Mouse (Mus musculus) midbrain, embryonic 13.5 days (tissue): ENCODE measurements at regions not wholly inside any gene's neighbourhood (a gene's known extent, or its start where the extent isn't known, plus 50 kb on each side); places are given as distances from the start of the nearest gene placed in this dataset.

Experiments
- ATAC-seq: fragments of 200-750 bp; cut with Nextera tagmentation; 2 replicates; pipeline ENCODE4 v1.8.0; 2017; ENCODE audit warnings: mild to moderate bottlenecking, moderate TSS enrichment, moderate library complexity
- H3K27ac ChIP-seq: fragments of 300-500 bp; sonication (generic); 2 replicates; pipeline ENCODE4 v1.5.1; 2015; ENCODE audit warnings: inconsistent platforms, mild to moderate bottlenecking, moderate library complexity
- H3K27me3 ChIP-seq: fragments of 300-500 bp; sonication (generic); 2 replicates; pipeline ENCODE4 v1.6.1; 2015; ENCODE audit warnings: mild to moderate bottlenecking, inconsistent platforms
- H3K36me3 ChIP-seq: fragments of 300-500 bp; sonication (generic); 2 replicates; pipeline ENCODE4 v1.6.1; 2015; ENCODE audit warnings: mild to moderate bottlenecking, inconsistent platforms
- H3K4me1 ChIP-seq: fragments of 300-500 bp; sonication (generic); replicated peaks from 2 replicates; pipeline ENCODE4 v1.6.1; 2015; ENCODE audit warnings: inconsistent platforms
- H3K4me2 ChIP-seq: fragments of 300-500 bp; sonication (generic); replicated peaks from 2 replicates; pipeline ENCODE4 v1.6.1; 2015; ENCODE audit warnings: moderate library complexity, mild to moderate bottlenecking, inconsistent platforms
- H3K4me3 ChIP-seq: fragments of 300-500 bp; sonication (generic); replicated peaks from 2 replicates; pipeline ENCODE4 v1.5.1; 2015; ENCODE audit warnings: mild to moderate bottlenecking, inconsistent platforms
- H3K9ac ChIP-seq: fragments of 300-500 bp; sonication (generic); replicated peaks from 2 replicates; pipeline ENCODE4 v1.6.1; 2015; ENCODE audit warnings: mild to moderate bottlenecking, inconsistent platforms
- H3K9me3 ChIP-seq: fragments of 300-500 bp; sonication (generic); 2 replicates; pipeline ENCODE4 v1.6.1; 2016; ENCODE audit warnings: mild to moderate bottlenecking, inconsistent platforms
- WGBS: fragments of 180-500 bp; shearing (Covaris S2); methylation state at CpG from one replicate; pipeline ENCODE4 v1.1.7; 2015; 5-methylcytosine and 5-hydroxymethylcytosine counted together

DNA sequence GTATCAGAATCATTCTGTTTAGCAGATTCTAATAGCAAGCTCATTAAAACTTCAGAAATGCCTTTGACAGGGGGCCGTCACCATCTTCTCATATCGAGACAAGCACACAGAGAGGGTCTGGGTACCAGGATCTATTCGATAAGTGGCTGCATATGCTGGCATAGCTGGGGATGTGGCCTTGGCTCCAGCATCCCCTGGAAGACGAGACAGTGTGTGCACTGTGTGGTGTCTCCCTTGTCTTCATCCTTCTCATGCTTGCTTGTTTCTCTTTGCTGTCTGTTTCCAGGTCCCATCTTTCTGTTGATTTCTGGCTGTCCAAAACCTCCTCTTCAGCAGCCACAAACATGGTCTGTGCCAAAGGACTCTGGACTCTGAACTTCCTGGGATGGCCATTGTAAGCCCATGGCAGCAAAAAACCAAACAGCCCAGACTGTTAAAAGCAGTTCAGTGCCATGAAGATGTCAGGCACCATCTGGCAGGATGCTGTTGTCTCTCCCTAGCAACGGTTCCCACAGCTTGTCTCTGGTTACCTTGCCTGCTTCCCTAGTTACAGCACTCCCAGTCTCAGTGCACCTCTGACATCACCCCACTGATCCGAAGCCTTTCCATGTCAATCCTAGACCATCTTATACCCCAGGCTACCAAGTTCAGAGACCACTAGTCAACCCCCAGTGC is 56.5 kb downstream of the Kctd12 start:
- no peak overlapping the region for H3K9ac ChIP-seq
- no peak overlapping the region for H3K27ac ChIP-seq

DNA sequence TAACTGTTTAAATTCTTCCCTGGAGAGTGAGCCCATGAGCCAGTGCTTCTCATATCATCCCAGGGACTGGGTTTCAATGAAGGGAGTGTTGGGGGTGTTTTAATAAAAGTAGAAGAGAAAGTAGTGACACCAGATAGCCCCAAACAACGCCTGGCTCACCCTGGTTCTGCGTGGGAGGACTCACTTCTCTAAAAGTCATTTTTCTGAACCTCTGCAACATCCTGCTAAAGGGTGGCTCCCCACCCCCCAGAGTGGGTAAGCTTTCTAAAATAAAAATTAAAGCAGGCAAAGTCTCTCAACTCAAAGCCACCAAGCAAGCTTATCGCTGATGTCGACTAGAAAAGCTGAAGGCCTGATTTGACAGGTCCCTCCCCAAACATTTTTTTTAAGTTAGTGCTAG is 57.8 kb downstream of the Kctd12 start:
- 86% methylated on average over 4 of the region's 4 CpGs for WGBS
- H3K9me3 ChIP-seq, result no peaks in the 10 kb centered on the region
- no peak overlapping the region for H3K9ac ChIP-seq
- no peak overlapping the region for H3K4me2 ChIP-seq
- H3K4me3 ChIP-seq, result no peak overlapping the region
- H3K4me1 ChIP-seq, result no peaks in the 10 kb centered on the region
- H3K36me3 ChIP-seq, result no peaks in the 10 kb centered on the region
- no peak for ATAC-seq
- H3K27ac ChIP-seq, result no peak overlapping the region
- H3K27me3 ChIP-seq, result no peaks in the 10 kb centered on the region

More for the DNA sequence above, 56.5 kb downstream of the Kctd12 start:
- Histone ChIP-seq H3K27me3 (no peaks in the 10 kb centered on the region), H3K4me2 (no peak overlapping the region), H3K4me1 (no peaks in the 10 kb centered on the region), H3K4me3 (no peak overlapping the region), H3K36me3 (no peaks in the 10 kb centered on the region), H3K9me3 (no peaks in the 10 kb centered on the region)
- ATAC-seq, result peak; percentile 65; the same call in 1 of the 2 replicates
- 76% methylated on average over 6 of the region's 6 CpGs for WGBS

DNA sequence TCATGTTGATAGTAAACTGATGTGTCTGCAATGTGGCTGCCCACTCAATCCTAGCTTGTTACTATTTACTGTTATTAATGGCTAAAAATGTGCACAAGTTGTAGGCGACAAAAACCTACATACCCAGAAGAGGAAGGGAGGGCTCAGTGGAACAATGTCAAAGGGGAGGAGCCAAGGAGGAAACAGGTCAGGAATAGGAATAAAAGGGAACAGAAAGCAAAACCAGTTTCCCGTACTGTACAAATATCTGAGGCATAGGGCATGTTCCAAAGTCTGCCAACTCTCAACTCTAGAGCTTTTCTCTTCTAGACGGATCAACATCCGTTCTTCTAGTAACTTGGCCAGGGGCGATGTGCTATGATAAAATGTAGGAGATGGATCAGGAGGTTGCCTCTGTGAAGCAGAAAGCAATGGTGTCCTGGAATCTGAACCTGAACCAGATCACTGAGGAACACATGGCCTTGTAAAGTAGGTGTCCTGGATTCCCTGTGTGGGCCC is 59.9 kb downstream of the Kctd12 start:
- Histone ChIP-seq H3K9me3 (no peaks in the 10 kb centered on the region), H3K4me3 (no peak overlapping the region), H3K9ac (no peak overlapping the region), H3K4me1 (no peaks in the 10 kb centered on the region), H3K27me3 (no peaks in the 10 kb centered on the region), H3K4me2 (no peak overlapping the region), H3K27ac (no peak overlapping the region), H3K36me3 (no peaks in the 10 kb centered on the region)
- WGBS, result 91% methylated on average over 5 of the region's 5 CpGs
- ATAC-seq, result no peak

DNA sequence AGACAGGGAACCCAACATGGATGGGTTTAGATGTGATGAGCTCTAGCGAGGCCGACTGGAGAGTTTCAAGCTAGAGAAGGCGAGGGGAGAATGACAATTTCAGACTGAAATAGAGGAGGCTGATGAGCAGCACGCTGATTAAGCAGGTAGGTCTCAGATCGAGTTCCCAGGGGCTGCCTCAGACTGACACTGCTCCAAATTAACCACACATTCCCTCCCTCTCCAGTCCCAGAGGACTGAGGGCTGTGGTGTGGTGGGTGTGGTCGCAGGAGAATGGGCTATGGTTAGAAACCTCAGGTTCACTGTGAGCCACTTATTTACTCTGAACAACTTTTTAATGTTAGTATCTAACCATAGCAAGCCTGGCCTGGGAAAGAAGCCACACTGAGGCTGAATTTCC is 62.0 kb downstream of the Kctd12 start:
- Histone ChIP-seq H3K9me3 (no peaks in the 10 kb centered on the region), H3K27me3 (no peaks in the 10 kb centered on the region), H3K9ac (no peak overlapping the region), H3K4me3 (no peak overlapping the region), H3K36me3 (no peaks in the 10 kb centered on the region), H3K4me2 (no peak overlapping the region), H3K27ac (no peak overlapping the region), H3K4me1 (no peaks in the 10 kb centered on the region)
- ATAC-seq, result no peak
- 89% methylated on average over 6 of the region's 6 CpGs for WGBS

DNA sequence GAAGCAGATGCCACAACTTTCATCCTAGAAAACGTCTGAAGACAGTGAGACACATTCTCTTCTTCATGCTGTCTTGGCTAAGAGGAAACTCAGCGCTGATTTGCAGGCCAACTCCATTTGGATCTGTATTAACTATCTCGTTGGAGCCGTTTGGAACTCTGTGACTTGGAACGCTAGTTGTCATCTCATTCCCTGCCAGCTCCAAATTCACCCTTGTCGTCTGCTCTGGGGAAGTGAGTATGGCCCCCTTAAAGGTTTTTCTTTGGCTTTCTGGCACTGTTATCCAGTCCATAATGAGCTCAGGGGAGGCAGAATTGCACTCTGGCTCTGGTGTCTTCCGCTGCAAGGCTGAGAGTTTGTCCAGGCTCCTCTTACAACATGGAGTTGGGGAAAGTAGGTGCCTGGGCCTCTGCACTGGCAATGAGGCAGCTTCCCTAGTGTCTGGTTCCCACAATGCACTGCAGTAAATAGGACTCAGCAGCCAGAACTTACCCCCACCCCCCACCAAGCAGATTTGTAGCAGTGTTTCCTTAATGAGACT is 63.1 kb downstream of the Kctd12 start:
- WGBS, result 86% methylated on average over 7 of the region's 7 CpGs
- H3K27me3 ChIP-seq, result no peaks in the 10 kb centered on the region
- no peak for ATAC-seq
- no peak overlapping the region for H3K9ac ChIP-seq
- H3K27ac ChIP-seq, result no peak overlapping the region
- no peaks in the 10 kb centered on the region for H3K9me3 ChIP-seq
- no peak overlapping the region for H3K4me3 ChIP-seq
- H3K4me1 ChIP-seq, result no peaks in the 10 kb centered on the region
- H3K36me3 ChIP-seq, result no peaks in the 10 kb centered on the region
- no peak overlapping the region for H3K4me2 ChIP-seq

DNA sequence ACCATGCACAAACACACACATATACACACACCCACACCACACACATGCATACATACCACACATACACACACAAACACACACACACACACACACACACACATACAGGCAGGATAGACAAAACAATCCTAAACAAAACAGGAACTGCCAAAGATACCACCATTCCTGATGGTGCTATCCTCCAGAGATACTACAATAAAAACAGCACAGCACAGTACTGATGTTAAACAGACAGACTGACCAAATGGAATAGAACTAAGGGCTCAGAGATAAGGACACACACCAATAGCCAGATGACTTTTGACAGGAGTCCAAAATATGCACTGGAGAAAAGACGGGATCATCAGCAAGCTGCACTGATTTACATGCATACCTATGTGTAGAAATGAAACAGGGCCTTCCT is 64.5 kb downstream of the Kctd12 start:
- Histone ChIP-seq H3K27me3 (no peaks in the 10 kb centered on the region), H3K9ac (no peak overlapping the region), H3K4me1 (no peaks in the 10 kb centered on the region), H3K36me3 (no peaks in the 10 kb centered on the region), H3K4me2 (no peak overlapping the region), H3K4me3 (no peak overlapping the region), H3K27ac (no peak overlapping the region), H3K9me3 (no peaks in the 10 kb centered on the region)
- no peak for ATAC-seq
- WGBS, result 85% methylated on average over 1 of the region's 1 CpGs

DNA sequence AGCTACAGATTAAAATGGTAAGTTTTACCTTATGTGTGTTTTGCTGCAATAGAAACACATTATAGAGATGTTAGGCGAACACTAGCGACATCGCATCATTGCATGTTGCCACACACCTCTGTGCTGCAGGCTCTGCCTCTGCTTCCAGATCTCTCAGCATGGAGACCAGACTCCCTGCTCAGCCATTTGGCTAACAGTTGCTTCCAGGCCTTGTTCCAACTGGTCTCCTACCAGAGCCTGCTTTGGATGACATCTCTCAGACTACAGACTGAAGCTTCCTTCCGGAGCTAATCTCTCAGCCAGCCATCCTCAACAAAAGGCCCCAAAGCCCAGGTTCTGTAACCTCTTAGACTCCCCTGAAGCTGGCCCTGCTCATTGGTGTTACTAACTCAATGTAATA is 66.5 kb downstream of the Kctd12 start:
- WGBS, result 81% methylated on average over 4 of the region's 4 CpGs
- Histone ChIP-seq H3K4me1 (no peaks in the 10 kb centered on the region), H3K27me3 (no peaks in the 10 kb centered on the region), H3K27ac (no peak overlapping the region), H3K4me2 (no peak overlapping the region), H3K9ac (no peak overlapping the region), H3K4me3 (no peak overlapping the region), H3K9me3 (no peaks in the 10 kb centered on the region), H3K36me3 (no peaks in the 10 kb centered on the region)
- ATAC-seq, result no peak

DNA sequence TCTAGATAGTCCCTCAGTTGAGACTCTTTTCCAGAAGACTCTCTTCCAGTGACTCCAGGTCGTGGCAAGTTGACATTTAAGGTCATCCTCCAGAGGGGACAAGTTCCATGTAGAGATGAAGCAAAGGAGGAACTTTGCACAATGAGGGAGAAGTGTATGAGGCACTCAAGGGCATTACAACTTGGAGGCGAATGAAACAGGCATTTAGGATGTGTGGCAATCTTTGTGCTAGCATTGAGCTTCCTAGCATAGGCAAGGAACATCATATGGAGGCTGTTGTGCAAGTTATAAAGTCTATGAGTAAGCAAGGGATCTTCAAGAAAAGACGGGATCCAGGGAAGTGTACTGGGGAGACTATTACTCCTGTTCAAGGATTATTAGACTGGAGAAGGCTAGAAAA is 70.9 kb downstream of the Kctd12 start:
- Histone ChIP-seq H3K27me3 (no peaks in the 10 kb centered on the region), H3K27ac (no peak overlapping the region), H3K4me3 (no peak overlapping the region), H3K9me3 (no peaks in the 10 kb centered on the region), H3K36me3 (no peaks in the 10 kb centered on the region), H3K4me2 (no peak overlapping the region), H3K4me1 (no peaks in the 10 kb centered on the region), H3K9ac (no peak overlapping the region)
- 75% methylated on average over 3 of the region's 3 CpGs for WGBS
- ATAC-seq, result no peak

DNA sequence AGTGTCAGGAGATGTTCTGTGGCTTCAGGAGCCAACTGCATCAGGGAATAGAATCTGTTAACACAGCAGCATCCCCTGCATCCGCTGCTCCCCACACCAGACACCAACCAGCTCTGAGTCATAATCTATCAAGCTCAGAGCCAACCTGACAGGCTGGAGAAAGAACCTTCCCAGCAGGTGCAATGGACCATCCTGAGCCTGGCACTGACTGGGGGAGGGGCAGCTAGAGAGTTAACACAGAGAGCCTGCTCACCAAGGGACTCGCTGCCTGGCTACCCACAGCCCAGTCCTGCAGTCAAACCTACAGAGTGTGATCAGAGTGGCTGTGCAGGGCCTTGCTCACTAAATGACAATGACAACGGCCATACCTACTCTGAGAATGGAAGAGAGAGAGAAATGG is 73.4 kb downstream of the Kctd12 start:
- Histone ChIP-seq H3K36me3 (no peaks in the 10 kb centered on the region), H3K4me3 (no peak overlapping the region), H3K9me3 (no peaks in the 10 kb centered on the region), H3K27ac (no peak overlapping the region), H3K4me2 (no peak overlapping the region), H3K27me3 (no peaks in the 10 kb centered on the region), H3K4me1 (no peaks in the 10 kb centered on the region), H3K9ac (no peak overlapping the region)
- 78% methylated on average over 3 of the region's 3 CpGs for WGBS
- no peak for ATAC-seq

DNA sequence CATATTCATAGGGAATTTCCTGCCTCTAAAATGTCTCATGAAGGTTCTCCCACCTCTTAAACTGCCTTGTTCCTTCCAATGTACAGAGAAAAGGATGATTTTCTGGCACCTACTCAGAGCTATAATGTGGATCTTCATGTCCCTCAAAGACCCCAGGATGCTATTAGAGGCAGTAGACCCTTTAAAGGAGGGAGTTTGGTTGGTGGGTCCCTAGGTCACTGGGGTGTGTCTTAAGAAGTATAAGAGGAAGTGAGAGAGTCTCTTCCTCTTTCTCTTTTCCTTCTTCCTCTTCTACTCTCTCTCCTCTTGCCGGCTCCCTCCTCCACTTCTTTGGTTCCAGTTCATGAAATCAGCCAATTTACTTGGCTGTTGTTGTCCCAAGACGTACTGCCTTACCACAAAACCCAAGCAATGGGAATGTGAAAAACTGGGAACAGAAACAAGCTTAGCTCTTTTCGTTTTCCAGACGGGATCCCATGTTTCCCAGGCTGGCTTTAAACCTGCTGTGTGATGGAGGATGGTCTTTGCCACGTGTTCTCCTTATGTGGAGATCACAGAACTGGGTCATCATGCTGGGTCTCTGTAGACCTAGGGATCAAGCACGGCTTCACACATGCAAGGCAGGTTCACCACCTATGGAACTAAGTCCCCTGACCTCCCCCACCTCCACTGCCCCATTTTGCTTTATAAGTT is 74.9 kb downstream of the Kctd12 start:
- Histone ChIP-seq H3K4me3 (no peak overlapping the region), H3K4me2 (no peak overlapping the region), H3K4me1 (0 out of 2 replicates have a peak, but pooled peaks cover 2% of the 10 kb centered on the region), H3K27me3 (no peaks in the 10 kb centered on the region), H3K9ac (no peak overlapping the region), H3K9me3 (no peaks in the 10 kb centered on the region), H3K36me3 (no peaks in the 10 kb centered on the region), H3K27ac (no peak overlapping the region)
- ATAC-seq, result no peak
- WGBS, result 86% methylated on average over 6 of the region's 6 CpGs

DNA sequence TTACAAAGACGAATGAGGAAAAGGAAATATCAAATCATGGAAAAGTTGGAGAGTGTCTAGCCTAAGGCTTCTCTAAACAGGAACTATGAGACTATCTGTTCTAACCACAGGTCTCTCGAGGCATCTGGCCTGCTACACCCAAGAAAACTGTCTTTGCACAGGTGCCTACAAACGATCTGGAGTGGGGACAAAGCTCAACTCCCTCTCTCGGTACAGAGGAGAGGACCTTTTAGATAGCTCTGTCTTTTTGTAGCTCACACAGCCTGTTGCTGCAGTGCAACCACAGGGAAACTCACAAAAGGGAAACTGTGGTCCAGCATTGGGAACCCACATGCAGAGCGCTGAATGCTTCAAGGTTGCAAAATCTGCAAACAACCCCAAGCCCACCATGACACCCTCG is 75.6 kb downstream of the Kctd12 start:
- no peak overlapping the region for H3K9ac ChIP-seq
- H3K4me3 ChIP-seq, result no peak overlapping the region
- no peaks in the 10 kb centered on the region for H3K36me3 ChIP-seq
- H3K4me2 ChIP-seq, result no peak overlapping the region
- WGBS, result 83% methylated on average over 6 of the region's 6 CpGs
- H3K27ac ChIP-seq, result no peak overlapping the region
- ATAC-seq, result no peak
- H3K27me3 ChIP-seq, result no peaks in the 10 kb centered on the region
- H3K4me1 ChIP-seq, result 0 out of 2 replicates have a peak, but pooled peaks cover 2% of the 10 kb centered on the region
- no peaks in the 10 kb centered on the region for H3K9me3 ChIP-seq

DNA sequence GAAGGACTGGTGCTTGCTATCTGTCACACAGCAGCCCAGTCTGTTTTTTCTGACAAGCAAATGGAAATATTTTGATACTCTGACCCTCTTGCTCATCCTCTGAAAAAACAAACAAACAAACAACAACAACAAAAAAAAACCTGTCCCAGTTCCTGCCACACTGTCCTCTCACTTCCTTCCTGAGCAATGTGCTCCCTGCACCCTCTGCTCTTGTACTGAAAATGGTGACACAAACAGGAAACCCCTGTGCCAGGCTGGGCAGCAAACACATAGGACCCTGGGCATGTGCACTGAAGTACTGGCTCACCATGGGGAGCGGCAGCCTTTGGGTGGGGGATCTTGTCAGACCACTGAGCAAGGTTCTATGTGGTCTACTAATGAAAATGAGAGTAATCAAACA is 76.2 kb downstream of the Kctd12 start:
- 0 out of 2 replicates have a peak, but pooled peaks cover 2% of the 10 kb centered on the region for H3K4me1 ChIP-seq
- no peak for ATAC-seq
- no peak overlapping the region for H3K27ac ChIP-seq
- no peak overlapping the region for H3K4me3 ChIP-seq
- no peaks in the 10 kb centered on the region for H3K36me3 ChIP-seq
- 97% methylated on average over 1 of the region's 1 CpGs for WGBS
- no peaks in the 10 kb centered on the region for H3K9me3 ChIP-seq
- no peak overlapping the region for H3K4me2 ChIP-seq
- no peak overlapping the region for H3K9ac ChIP-seq
- no peaks in the 10 kb centered on the region for H3K27me3 ChIP-seq
